Mouse (Mus musculus): ENCODE measurements around the gene Vil1.

Vil1 gene

DNA sequence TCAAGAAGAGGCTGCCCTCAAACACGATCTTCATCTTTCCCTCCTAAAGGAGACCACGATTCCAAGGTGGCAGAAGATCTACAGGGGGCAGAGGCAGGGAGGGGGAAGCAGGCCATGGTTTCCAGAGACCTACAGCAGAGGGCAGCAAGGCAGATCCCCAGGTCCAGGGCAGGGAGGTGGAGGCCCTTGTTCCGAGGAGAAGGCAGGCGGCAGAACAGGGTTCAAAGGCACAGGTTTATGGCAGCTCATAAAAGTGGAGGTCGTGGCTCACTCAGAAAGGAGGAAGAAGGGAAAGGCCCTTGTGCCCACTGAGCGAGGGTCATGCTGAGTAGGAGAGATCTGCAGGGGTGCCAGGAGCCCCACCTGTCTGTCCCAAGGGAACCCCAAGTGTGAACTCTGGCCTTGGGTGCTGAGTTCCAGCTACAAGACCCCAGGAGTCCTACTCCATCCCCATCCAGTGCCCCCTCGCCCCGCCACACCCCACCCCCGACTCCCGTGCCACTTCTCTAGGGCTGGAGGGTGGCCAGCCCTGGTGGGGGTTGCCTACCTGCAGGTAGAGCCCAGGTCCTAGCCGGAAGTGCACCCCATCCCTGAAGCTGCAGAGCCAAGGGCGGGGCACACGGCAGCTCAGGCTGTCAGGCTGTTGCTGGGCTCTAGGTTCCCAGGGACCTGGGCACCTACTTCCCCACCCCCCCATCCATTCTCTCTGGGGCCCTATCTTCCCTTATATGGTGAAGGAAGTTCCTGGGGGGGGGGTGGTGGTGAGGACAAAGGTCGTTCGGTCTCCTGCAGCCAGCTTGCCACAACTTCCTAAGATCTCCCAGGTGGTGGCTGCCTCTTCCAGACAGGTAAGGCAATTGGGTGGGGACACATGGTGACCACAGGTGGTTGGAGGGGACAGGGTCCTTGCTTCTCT, at the start of gene Vil1:
Gene Vil1, plus strand, starts transcription at position 788 of the 916 bp plus-strand sequence.
- no peak for DNase-seq (ENCODE audit: low read depth, low spot score)

DNA sequence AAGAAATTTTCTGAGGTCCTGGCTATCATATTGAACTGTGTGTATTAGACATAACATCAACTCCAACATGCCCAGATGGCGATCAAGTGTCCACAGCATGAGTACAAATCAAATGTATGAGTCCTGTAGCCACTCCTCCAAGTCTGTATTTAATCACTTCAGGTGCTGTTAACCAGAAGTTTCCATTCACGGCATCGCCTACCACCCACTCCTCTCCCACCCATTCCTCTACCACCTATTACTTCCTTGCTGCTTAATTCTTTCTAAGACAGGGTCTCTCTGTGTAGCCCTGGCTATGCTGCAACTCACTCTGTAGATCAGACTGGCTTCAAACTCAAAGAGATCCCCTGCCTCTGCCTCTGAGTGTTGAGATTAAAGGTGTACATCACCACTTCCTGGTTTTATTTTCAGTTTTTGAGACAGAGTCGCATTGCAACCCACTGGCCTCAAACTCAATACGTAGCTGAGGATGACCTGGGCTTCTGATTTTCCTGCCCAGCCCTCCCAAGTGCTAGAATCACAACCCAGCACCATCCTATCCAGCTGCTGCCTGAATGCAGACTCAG, 49.1 kb upstream of the Vil1 start:
- no peak for DNase-seq (ENCODE audit: low read depth, low spot score)

DNA sequence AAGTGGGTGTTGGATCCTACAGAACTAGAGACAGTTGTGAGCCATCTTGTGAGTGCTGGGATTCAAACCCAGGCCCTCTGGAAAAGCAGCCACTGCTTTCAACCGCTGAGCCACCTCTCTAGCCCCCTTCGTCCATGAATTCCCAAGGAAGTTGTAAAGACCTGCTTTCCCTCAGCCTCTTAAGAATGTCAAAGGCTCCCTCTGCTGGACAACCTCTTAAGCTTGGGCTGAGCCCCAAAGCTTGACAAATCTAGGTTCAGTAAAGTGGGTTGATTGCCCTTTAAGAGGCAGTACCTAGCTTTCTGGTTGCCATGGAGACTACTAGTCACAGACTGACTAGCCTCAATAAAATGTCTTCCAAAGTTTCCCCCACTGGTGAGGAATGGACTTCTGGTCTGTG, 47.4 kb upstream of the Vil1 start, which contains the start of gene Catip:
Gene Catip, plus strand, starts transcription at position 297 of the 400 bp plus-strand sequence.
- peak; percentile 64 for DNase-seq (ENCODE audit: low read depth, low spot score)

- no peak for DNase-seq (ENCODE audit: low read depth, low spot score)
Measured at GRCm38 (mm10) chr1:74362325-74363229, 46.6 kb upstream of the Vil1 start.

DNA sequence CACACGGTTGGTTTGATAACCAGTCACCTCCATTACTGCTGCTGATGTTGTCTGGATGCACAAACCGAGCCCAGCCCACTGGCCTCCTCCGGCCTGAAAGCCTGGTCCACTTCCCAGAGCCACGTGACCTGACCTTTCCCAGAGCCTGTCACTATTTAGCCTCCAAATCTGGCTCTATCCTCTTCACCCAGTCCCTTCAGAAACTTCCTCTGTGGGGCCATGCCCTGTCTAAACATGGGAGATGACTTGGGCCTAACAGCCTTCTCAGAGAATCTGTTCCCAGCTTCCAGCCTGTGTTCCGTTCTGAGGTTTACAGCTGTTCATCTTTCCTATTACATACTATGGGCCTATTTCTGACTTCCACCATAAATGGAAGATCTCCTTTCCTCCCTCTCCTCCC, 45.7 kb upstream of the Vil1 start:
- DNase-seq (ENCODE audit: low read depth, low spot score): no peak

DNA sequence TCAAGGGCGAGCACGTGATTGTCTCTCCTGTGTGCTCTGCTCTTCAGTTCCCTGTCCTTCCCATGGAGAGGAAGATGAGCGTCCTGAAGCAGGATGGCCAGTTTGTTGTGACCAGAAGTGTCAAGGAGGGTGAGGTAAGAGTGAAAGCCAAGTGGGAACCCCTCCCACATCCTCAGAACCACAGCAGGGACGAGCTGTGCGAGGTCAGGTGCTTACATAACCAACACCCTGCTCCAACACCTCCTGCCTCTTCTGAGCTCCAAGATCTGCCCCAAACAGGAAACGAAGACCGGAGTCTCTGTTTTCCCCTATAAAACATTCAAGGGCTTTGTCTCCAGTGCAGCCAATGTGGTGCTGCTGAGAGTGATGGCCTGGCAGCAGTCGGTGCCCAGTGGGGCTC, 44.9 kb upstream of the Vil1 start:
- DNase-seq (ENCODE audit: low read depth, low spot score): no peak

GRCm38 (mm10) chr1:74367886-74368645, 41.1 kb upstream of the Vil1 start:
- DNase-seq (ENCODE audit: low read depth, low spot score): no peak

GRCm38 (mm10) chr1:74370040-74370439, 39.1 kb upstream of the Vil1 start:
- no peak for DNase-seq (ENCODE audit: low read depth, low spot score)

DNA sequence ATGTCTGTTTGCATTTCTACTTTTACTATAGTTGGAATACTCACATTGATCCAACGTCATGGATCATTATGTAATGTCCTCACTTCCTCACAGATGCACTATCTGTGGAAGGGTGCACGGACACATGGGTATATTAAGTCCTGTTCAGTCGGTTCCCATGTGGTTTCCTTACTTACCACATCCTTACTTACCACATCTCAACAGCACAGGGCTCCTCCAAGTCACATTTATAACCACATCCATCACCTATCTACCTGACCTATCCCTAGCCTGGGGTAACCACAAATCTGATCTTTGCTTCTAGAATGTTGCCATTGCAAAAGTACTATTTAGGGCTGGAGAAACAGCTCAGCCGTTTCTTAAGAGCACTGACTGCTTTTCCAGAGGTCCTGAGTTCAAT, 35.8 kb upstream of the Vil1 start:
- no peak for DNase-seq (ENCODE audit: low read depth, low spot score)

DNA sequence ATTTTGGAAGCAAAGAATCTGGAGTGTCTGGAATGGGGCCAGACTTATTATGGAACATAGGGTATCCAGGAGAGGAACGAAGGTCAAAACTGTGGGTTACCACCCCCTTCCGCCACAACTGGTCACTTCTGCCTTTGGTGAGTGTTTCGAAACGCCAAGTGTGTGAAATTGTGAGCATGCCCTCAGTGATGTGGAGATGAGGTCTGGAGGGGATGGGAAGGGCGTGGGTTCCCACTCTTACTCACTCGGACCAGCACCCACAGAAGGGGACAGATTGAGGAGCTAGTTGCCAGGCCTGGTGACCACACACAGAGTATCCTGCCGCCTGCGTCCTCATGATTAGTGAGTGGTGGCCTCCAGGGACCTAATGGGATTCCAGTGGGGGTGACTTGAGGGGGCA, 34.2 kb upstream of the Vil1 start, which contains the start of gene Slc11a1:
Gene Slc11a1, plus strand, starts transcription at position 216 of the 400 bp plus-strand sequence.
- no peak for DNase-seq (ENCODE audit: low read depth, low spot score)

GRCm38 (mm10) chr1:74375561-74375960, 33.6 kb upstream of the Vil1 start:
- no peak for DNase-seq (ENCODE audit: low read depth, low spot score)

GRCm38 (mm10) chr1:74376396-74376795, 32.8 kb upstream of the Vil1 start:
- DNase-seq (ENCODE audit: low read depth, low spot score): no peak

GRCm38 (mm10) chr1:74379058-74379504, 30.1 kb upstream of the Vil1 start:
- no peak for DNase-seq (ENCODE audit: low read depth, low spot score)

DNA sequence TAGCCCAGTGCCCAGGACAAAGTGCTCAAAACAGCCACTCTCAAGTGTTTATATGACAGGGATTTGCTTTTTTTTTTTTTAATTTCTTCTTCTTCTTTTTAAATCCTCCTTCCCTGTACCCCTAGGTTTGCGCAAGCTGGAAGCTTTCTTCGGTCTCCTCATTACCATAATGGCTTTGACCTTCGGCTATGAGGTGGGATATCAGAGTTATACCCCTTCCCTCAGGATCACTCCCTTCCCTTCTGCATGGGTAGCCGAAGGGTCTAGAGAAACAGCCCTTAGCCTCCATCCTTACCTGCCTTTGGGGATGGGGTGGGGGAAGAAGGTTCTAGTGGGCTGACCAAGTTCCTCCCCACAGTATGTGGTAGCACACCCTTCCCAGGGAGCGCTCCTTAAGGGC, 28.7 kb upstream of the Vil1 start:
- no peak for DNase-seq (ENCODE audit: low read depth, low spot score)

GRCm38 (mm10) chr1:74381588-74382021, 27.6 kb upstream of the Vil1 start:
- no peak for DNase-seq (ENCODE audit: low read depth, low spot score)

DNA sequence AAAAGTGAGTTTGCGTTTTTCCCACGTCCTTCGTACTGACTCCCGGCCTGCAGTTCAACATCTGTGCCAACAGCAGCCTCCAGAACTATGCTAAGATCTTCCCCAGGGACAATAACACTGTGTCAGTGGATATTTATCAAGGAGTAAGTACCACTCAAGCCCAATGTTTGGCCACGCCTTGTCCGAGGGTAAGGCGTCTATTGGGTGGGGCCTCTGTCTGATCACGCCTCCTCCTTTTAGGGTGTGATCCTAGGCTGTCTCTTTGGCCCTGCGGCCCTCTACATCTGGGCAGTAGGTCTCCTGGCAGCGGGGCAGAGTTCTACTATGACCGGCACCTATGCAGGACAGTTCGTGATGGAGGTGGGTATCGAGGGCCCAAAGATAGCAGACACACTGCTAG, 25.8 kb upstream of the Vil1 start:
- no peak for DNase-seq (ENCODE audit: low read depth, low spot score)

GRCm38 (mm10) chr1:74384525-74384924, 24.7 kb upstream of the Vil1 start:
- no peak for DNase-seq (ENCODE audit: low read depth, low spot score)

DNA sequence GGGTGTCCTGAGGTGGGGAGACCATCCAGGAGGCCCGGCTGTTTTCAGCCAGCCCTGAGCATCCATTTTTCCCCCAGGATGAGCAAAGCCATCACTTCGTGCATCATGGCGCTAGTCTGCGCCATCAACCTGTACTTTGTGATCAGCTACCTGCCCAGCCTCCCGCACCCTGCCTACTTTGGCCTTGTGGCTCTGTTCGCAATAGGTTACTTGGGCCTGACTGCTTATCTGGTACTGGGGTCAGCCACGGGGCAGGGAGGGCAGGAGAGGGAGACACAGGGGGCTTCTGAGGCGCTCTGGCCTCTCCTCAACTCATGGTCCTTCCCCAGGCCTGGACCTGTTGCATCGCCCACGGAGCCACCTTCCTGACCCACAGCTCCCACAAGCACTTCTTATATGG, 24.1 kb upstream of the Vil1 start:
- DNase-seq (ENCODE audit: low read depth, low spot score): no peak

GRCm38 (mm10) chr1:74385531-74385930, 23.6 kb upstream of the Vil1 start:
- no peak for DNase-seq (ENCODE audit: low read depth, low spot score)

DNA sequence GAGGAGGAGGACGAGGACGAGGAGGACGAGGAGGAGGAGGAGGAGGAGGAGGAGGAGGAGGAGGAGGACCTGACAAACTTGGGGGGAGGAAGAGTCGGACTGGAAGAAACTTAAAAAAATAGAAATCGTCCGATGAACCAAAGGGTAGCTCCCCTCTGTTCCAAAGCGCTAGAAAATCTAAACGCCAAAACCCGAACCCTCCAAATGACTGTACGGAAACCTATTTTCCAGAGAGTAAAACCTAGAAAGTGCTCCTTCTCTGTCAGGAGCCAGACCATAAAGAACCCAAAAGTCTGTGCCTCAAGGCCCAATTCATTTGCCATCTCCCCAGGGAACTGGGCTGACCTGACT, 22.8 kb upstream of the Vil1 start:
- no peak for DNase-seq (ENCODE audit: low read depth, low spot score)

- DNase-seq (ENCODE audit: low read depth, low spot score): peak; percentile 94
Measured at GRCm38 (mm10) chr1:74386714-74387385, 22.3 kb upstream of the Vil1 start.

Measured in retina, adult 2 months (tissue).